Mouse (Mus musculus): ENCODE data around the gene Sgk2.

The Sgk2 gene

DNA sequence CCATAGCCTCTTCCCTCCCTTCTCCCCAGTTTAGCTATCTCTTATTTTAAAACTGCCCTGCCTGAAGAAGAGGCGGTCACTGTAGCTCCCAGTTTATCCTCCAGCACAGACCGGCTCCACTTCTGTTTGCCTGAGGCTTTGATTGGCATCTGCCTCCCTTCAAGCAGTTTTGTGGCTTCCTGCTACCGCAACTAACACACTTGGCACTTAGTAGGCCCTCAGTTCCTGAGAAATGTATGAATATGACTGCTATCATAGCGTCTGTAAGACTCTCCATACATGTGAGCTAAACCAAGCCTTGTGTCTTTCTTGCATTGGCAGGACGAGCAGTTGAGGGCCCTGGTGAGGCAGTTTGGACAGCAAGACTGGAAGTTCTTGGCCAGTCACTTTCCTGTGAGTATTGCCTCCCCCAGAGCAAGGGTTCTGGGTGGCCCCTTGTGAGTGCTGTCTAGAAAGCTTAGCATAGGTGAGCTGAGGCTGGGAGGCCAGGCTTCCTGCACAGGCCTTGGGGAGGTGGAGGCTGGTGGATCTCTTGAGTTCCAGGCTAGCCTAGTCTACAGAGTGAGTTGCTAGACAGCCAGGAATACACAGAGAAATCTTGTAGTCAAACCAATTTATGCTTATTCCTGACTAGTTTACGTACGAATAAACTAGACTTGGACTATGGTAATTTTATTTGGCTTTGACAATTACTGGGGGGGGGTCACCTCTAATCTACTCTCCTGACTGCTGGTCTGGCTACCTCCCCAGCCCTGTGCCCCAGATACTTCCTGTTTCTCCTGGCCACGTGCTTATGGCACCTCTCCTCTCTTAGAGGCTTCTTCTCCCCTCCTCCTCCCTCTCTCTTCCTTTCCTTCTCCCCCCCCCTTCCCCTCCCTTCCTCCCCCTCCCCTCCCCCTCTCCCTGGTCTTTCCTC, 74.3 kb downstream of the Sgk2 start:
- DNase-seq: no peak

DNA sequence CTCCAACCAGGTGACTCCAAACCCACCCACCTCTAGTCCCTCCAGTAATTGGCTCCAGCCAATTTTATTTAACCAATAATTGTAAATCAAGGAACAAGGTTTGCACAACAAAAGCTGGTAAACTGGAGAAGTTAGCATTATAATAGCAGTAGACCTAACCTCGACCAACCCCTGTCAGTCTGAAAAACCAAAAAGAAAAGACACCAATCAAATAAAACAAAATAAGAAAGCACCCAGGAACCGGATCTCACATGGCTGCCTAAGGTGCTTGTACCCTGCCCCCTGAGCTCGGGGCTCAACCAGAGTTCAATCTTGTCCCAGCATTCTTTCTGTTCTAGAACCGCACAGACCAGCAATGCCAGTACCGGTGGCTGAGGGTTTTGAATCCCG, 75.0 kb downstream of the Sgk2 start:
- no peak for DNase-seq
